Mouse (Mus musculus): ENCODE measurements around the gene Gjd3. TPM values are rescaled to one million over a fixed set of nuclear protein-coding genes. Genes with fewer than 3 reads are reported as not detected.
A peak's percentile ranks its signal among the peaks of the same experiment; 100 is the strongest.
"Not testable (repeated sequence)": the region's sequence is repeated elsewhere in the genome, so short reads cannot be mapped to it uniquely, and the experiment has no call there.

Gjd3 gene
- polyA plus RNA-seq, 1 experiment = 0.05 TPM

- TF ChIP-seq SRF (IDR thresholded peaks at IDR 0.05; ENCODE audit: control insufficient read depth, insufficient read length, low read depth) (no peak), TCF12 (IDR thresholded peaks at IDR 0.05; ENCODE audit: insufficient read depth, poor library complexity, severe bottlenecking) (no peak), MAX (IDR thresholded peaks at IDR 0.05; ENCODE audit: low read depth) (no peak), USF1 (IDR thresholded peaks at IDR 0.05; ENCODE audit: low read depth) (no peak), CEBPB (IDR thresholded peaks at IDR 0.05; ENCODE audit: insufficient read depth, poor library complexity, severe bottlenecking) (no peak), POLR2A (IDR thresholded peaks at IDR 0.05; ENCODE audit: insufficient read length, low read depth) (no peak), MYOD1 (IDR thresholded peaks at IDR 0.05; ENCODE audit: control insufficient read depth in 1 of 3, insufficient read length in 2 of 3, low read depth in 2 of 3) (no peak), TCF3 (IDR thresholded peaks at IDR 0.05; ENCODE audit: insufficient read length, low read depth) (no peak), MYOG (IDR thresholded peaks at IDR 0.05; ENCODE audit: control insufficient read depth in 1 of 3, insufficient read depth in 1 of 3, insufficient read length in 2 of 3, low read depth in 2 of 3) (no peak), REST (IDR thresholded peaks at IDR 0.05; ENCODE audit: insufficient read depth, insufficient read length) (no peak), E2F4 (IDR thresholded peaks at IDR 0.05; ENCODE audit: insufficient read depth) (no peak), POLR2AphosphoS2 (IDR thresholded peaks at IDR 0.05; ENCODE audit: insufficient read length, low read depth) (no peak)
- H3K36me3 ChIP-seq (ENCODE audit: control insufficient read depth, insufficient read depth) = no peaks in the 10 kb centered on the region
- H3K4me3 ChIP-seq = no peak overlapping the region
- H3K4me2 ChIP-seq (ENCODE audit: low read depth) = peak overlapping the region; percentile 88
- no peak overlapping the region for H3ac ChIP-seq (ENCODE audit: control insufficient read depth, insufficient read length)
- H3K79me2 ChIP-seq (ENCODE audit: control insufficient read depth, insufficient read depth) = peaks cover 19% of the 10 kb centered on the region
- no peaks in the 10 kb centered on the region for H3K27me3 ChIP-seq (ENCODE audit: control insufficient read depth, insufficient read depth, insufficient read length)
Measured at GRCm38 (mm10) chr11:98935123-98935522, 47.7 kb downstream of the Gjd3 start.

- H3K4me2 ChIP-seq (ENCODE audit: low read depth) = no peak overlapping the region
- H3K36me3 ChIP-seq (ENCODE audit: control insufficient read depth, insufficient read depth) = no peaks in the 10 kb centered on the region
- H3K4me3 ChIP-seq = no peak overlapping the region
- TF ChIP-seq TCF3 (IDR thresholded peaks at IDR 0.05; ENCODE audit: insufficient read length, low read depth) (no peak), SRF (IDR thresholded peaks at IDR 0.05; ENCODE audit: control insufficient read depth, insufficient read length, low read depth) (no peak), CEBPB (IDR thresholded peaks at IDR 0.05; ENCODE audit: insufficient read depth, poor library complexity, severe bottlenecking) (no peak), POLR2AphosphoS2 (IDR thresholded peaks at IDR 0.05; ENCODE audit: insufficient read length, low read depth) (no peak), MYOG (IDR thresholded peaks at IDR 0.05; ENCODE audit: control insufficient read depth in 1 of 3, insufficient read depth in 1 of 3, insufficient read length in 2 of 3, low read depth in 2 of 3) (no peak), USF1 (IDR thresholded peaks at IDR 0.05; ENCODE audit: low read depth) (no peak), POLR2A (IDR thresholded peaks at IDR 0.05; ENCODE audit: insufficient read length, low read depth) (no peak), E2F4 (IDR thresholded peaks at IDR 0.05; ENCODE audit: insufficient read depth) (no peak), MAX (IDR thresholded peaks at IDR 0.05; ENCODE audit: low read depth) (no peak), REST (IDR thresholded peaks at IDR 0.05; ENCODE audit: insufficient read depth, insufficient read length) (no peak), TCF12 (IDR thresholded peaks at IDR 0.05; ENCODE audit: insufficient read depth, poor library complexity, severe bottlenecking) (no peak), MYOD1 (IDR thresholded peaks at IDR 0.05; ENCODE audit: control insufficient read depth in 1 of 3, insufficient read length in 2 of 3, low read depth in 2 of 3) (no peak)
- H3ac ChIP-seq (ENCODE audit: control insufficient read depth, insufficient read length) = no peak overlapping the region
- H3K79me2 ChIP-seq (ENCODE audit: control insufficient read depth, insufficient read depth) = peaks cover 11% of the 10 kb centered on the region
- H3K27me3 ChIP-seq (ENCODE audit: control insufficient read depth, insufficient read depth, insufficient read length) = no peaks in the 10 kb centered on the region
Measured at GRCm38 (mm10) chr11:98934367-98934766, 48.4 kb downstream of the Gjd3 start.

GRCm38 (mm10) chr11:98933847-98934246 lies 49.0 kb downstream of the Gjd3 start:
- H3K79me2 ChIP-seq (ENCODE audit: control insufficient read depth, insufficient read depth); H3K4me3 ChIP-seq; H3K36me3 ChIP-seq (ENCODE audit: control insufficient read depth, insufficient read depth); H3ac ChIP-seq (ENCODE audit: control insufficient read depth, insufficient read length); H3K27me3 ChIP-seq (ENCODE audit: control insufficient read depth, insufficient read depth, insufficient read length): not testable (repeated sequence)
- H3K4me2 ChIP-seq (ENCODE audit: low read depth) = peak overlapping the region; percentile 92

GRCm38 (mm10) chr11:98933151-98933550 lies 49.7 kb downstream of the Gjd3 start:
- H3K4me3 ChIP-seq = no peak overlapping the region
- TF ChIP-seq POLR2A (IDR thresholded peaks at IDR 0.05; ENCODE audit: insufficient read length, low read depth) (peak; percentile 25), POLR2AphosphoS2 (IDR thresholded peaks at IDR 0.05; ENCODE audit: insufficient read length, low read depth) (no peak), MAX (IDR thresholded peaks at IDR 0.05; ENCODE audit: low read depth) (no peak), TCF3 (IDR thresholded peaks at IDR 0.05; ENCODE audit: insufficient read length, low read depth) (no peak), MYOD1 (IDR thresholded peaks at IDR 0.05; ENCODE audit: control insufficient read depth in 1 of 3, insufficient read length in 2 of 3, low read depth in 2 of 3) (peak in 1 of 3 experiments; percentile 46), MYOG (IDR thresholded peaks at IDR 0.05; ENCODE audit: control insufficient read depth in 1 of 3, insufficient read depth in 1 of 3, insufficient read length in 2 of 3, low read depth in 2 of 3) (peak in 1 of 3 experiments; percentile 37), E2F4 (IDR thresholded peaks at IDR 0.05; ENCODE audit: insufficient read depth) (no peak)
- no peak overlapping the region for H3ac ChIP-seq (ENCODE audit: control insufficient read depth, insufficient read length)
- H3K79me2 ChIP-seq (ENCODE audit: control insufficient read depth, insufficient read depth) = no peaks in the 10 kb centered on the region
- peak overlapping the region; percentile 92 for H3K4me2 ChIP-seq (ENCODE audit: low read depth)
- no peaks in the 10 kb centered on the region for H3K36me3 ChIP-seq (ENCODE audit: control insufficient read depth, insufficient read depth)
- H3K27me3 ChIP-seq (ENCODE audit: control insufficient read depth, insufficient read depth, insufficient read length) = no peaks in the 10 kb centered on the region

GRCm38 (mm10) chr11:98932293-98933091 lies 50.3 kb downstream of the Gjd3 start:
- Histone ChIP-seq H3K4me3 (no peak overlapping the region), H3K27me3 (ENCODE audit: control insufficient read depth, insufficient read depth, insufficient read length) (no peaks in the 10 kb centered on the region), H3K4me2 (ENCODE audit: low read depth) (peak overlapping the region; percentile 92), H3K79me2 (ENCODE audit: control insufficient read depth, insufficient read depth) (no peaks in the 10 kb centered on the region), H3ac (ENCODE audit: control insufficient read depth, insufficient read length) (no peak overlapping the region), H3K36me3 (ENCODE audit: control insufficient read depth, insufficient read depth) (no peaks in the 10 kb centered on the region)
- TF ChIP-seq POLR2AphosphoS2 (IDR thresholded peaks at IDR 0.05; ENCODE audit: insufficient read length, low read depth) (no peak), REST (IDR thresholded peaks at IDR 0.05; ENCODE audit: insufficient read depth, insufficient read length) (no peak), POLR2A (IDR thresholded peaks at IDR 0.05; ENCODE audit: insufficient read length, low read depth) (no peak), TCF3 (IDR thresholded peaks at IDR 0.05; ENCODE audit: insufficient read length, low read depth) (peak; percentile 47), MYOD1 (IDR thresholded peaks at IDR 0.05; ENCODE audit: control insufficient read depth in 1 of 3, insufficient read length in 2 of 3, low read depth in 2 of 3) (peak; percentile 25 to 85 (median 84)), CEBPB (IDR thresholded peaks at IDR 0.05; ENCODE audit: insufficient read depth, poor library complexity, severe bottlenecking) (no peak), TCF12 (IDR thresholded peaks at IDR 0.05; ENCODE audit: insufficient read depth, poor library complexity, severe bottlenecking) (peak; percentile 65), MYOG (IDR thresholded peaks at IDR 0.05; ENCODE audit: control insufficient read depth in 1 of 3, insufficient read depth in 1 of 3, insufficient read length in 2 of 3, low read depth in 2 of 3) (peak; percentile 76 to 92 (median 92))

Measured in myocyte (in vitro differentiated cells).